Mouse (Mus musculus): ENCODE results near the gene Myo1d.

Gene Myo1d

GRCm38 (mm10) chr11:80453198-80453597 lies 326.6 kb downstream of the Myo1d start:
- DNase-seq (ENCODE audit: extremely low read depth, insufficient read length, low spot score) = no peak

- DNase-seq (ENCODE audit: extremely low read depth, insufficient read length, low spot score) = no peak
Observed at GRCm38 (mm10) chr11:80452242-80452641, 327.6 kb downstream of the Myo1d start.

- DNase-seq (ENCODE audit: extremely low read depth, insufficient read length, low spot score) = no peak
Observed at GRCm38 (mm10) chr11:80449859-80450258, 330.0 kb downstream of the Myo1d start.

- no peak for DNase-seq (ENCODE audit: extremely low read depth, insufficient read length, low spot score)
Observed at GRCm38 (mm10) chr11:80446916-80447315, 332.9 kb downstream of the Myo1d start.
